Mouse (Mus musculus) CH12.LX (cell line): ENCODE data around the gene Rbbp6. TPM values are rescaled to one million over a fixed set of nuclear protein-coding genes. Genes with fewer than 3 reads are reported as not detected.

Source experiments
- DNase-seq: peaks from one replicate; pipeline ENCODE4 v3.0.0-alpha.2; 2013; ENCODE audit errors: extremely low read depth
- H3K27ac ChIP-seq: 2 replicates; pipeline ENCODE4 v1.5.1; 2012; ENCODE audit warnings: low read depth, mild to moderate bottlenecking, control low read depth, moderate library complexity; ENCODE audit not compliant: insufficient read depth
- H3K27me3 ChIP-seq: replicated peaks from 2 replicates; pipeline ENCODE3; 2012; ENCODE audit warnings: inconsistent platforms
- H3K36me3 ChIP-seq, 2 experiments: replicated peaks in 1 of 2; 2 replicates each; pipeline versions ENCODE3 to v1.6.1; 2012; ENCODE audit warnings: inconsistent platforms in 1 of 2, low read length in 1 of 2, mild to moderate bottlenecking in 1 of 2, mixed read lengths in 1 of 2, moderate library complexity in 1 of 2; ENCODE audit not compliant: control insufficient read depth in 1 of 2, insufficient read depth in 1 of 2
- H3K4me1 ChIP-seq, 2 experiments: 2 replicates each; pipeline ENCODE4 v1.6.1; 2012; ENCODE audit warnings: inconsistent platforms in 1 of 2, moderate library complexity in 1 of 2; ENCODE audit not compliant: insufficient read depth in 2 of 2, control insufficient read depth in 1 of 2
- H3K4me2 ChIP-seq: 2 replicates; pipeline ENCODE4 v1.6.1; 2012; ENCODE audit warnings: low read depth, mild to moderate bottlenecking, control low read depth; ENCODE audit not compliant: poor library complexity, insufficient read depth, severe bottlenecking
- H3K4me3 ChIP-seq, 3 experiments: fragments of 150-350 bp in 1 of 3; sonication (generic) in 1 of 3; replicated peaks in 1 of 3; 2 replicates each; pipeline versions ENCODE3 to v1.5.1; 2011 to 2012; ENCODE audit warnings: low read depth in 2 of 3, low read length in 2 of 3, mild to moderate bottlenecking in 2 of 3, moderate library complexity in 2 of 3, control low read depth in 1 of 3, improper control_type of control experiment in 1 of 3, inconsistent platforms in 1 of 3, mixed read lengths in 1 of 3; ENCODE audit not compliant: poor library complexity in 1 of 3
- H3K79me2 ChIP-seq: replicated peaks from 2 replicates; pipeline ENCODE4 v1.6.1; 2012; ENCODE audit warnings: mild to moderate bottlenecking, moderate library complexity; ENCODE audit not compliant: control insufficient read depth, poor library complexity, insufficient read depth, severe bottlenecking; ENCODE audit errors: extremely low read depth
- H3K9ac ChIP-seq: 2 replicates; pipeline ENCODE4 v1.6.1; 2012; ENCODE audit warnings: low read depth, mild to moderate bottlenecking, control low read depth, moderate library complexity; ENCODE audit not compliant: insufficient read depth
- H3K9me3 ChIP-seq: replicated peaks from 2 replicates; pipeline ENCODE3; 2012; ENCODE audit warnings: low read length, inconsistent platforms, mixed read lengths
- BHLHE40 ChIP-seq: IDR thresholded peaks from 2 replicates; pipeline ENCODE4 v1.6.1; 2011; ENCODE audit warnings: mild to moderate bottlenecking, low read depth, low read length, improper control_type of control experiment
- CHD1 ChIP-seq: IDR thresholded peaks from 2 replicates; pipeline ENCODE4 v1.6.1; 2012; ENCODE audit warnings: low read depth, low read length, improper control_type of control experiment, inconsistent platforms
- CHD2 ChIP-seq: IDR thresholded peaks from 2 replicates; pipeline ENCODE4 v1.6.1; 2011; ENCODE audit warnings: low read length, improper control_type of control experiment
- CTCF ChIP-seq, 2 experiments: IDR thresholded peaks in 1 of 2; conservative IDR thresholded peaks in 1 of 2; 2 replicates each; pipeline ENCODE4 v1.5.1; 2011 to 2012; ENCODE audit warnings: low read depth in 2 of 2, low read length in 2 of 2, improper control_type of control experiment in 1 of 2, inconsistent platforms in 1 of 2, mild to moderate bottlenecking in 1 of 2, moderate library complexity in 1 of 2
- ELF1 ChIP-seq: IDR thresholded peaks from 2 replicates; pipeline ENCODE4 v1.6.1; 2014; ENCODE audit warnings: low read depth, mild to moderate bottlenecking, inconsistent platforms, low read length, improper control_type of control experiment
- EP300 ChIP-seq: IDR thresholded peaks from 2 replicates; pipeline ENCODE4 v1.6.1; 2011; ENCODE audit warnings: low read length, improper control_type of control experiment
- ETS1 ChIP-seq: conservative IDR thresholded peaks from 2 replicates; pipeline ENCODE4 v1.6.1; 2012; ENCODE audit warnings: low read depth, mild to moderate bottlenecking, inconsistent platforms, low read length, improper control_type of control experiment, moderate library complexity
- JUND ChIP-seq: conservative IDR thresholded peaks from 2 replicates; pipeline ENCODE4 v1.6.1; 2011; ENCODE audit warnings: low read depth, low read length, improper control_type of control experiment
- KAT2A ChIP-seq: IDR thresholded peaks from 2 replicates; pipeline ENCODE4 v1.6.1; 2012; ENCODE audit warnings: low read length, improper control_type of control experiment, inconsistent platforms; ENCODE audit not compliant: insufficient replicate concordance
- MAFK ChIP-seq: IDR thresholded peaks from 2 replicates; pipeline ENCODE4 v1.6.1; 2011; ENCODE audit warnings: low read length, improper control_type of control experiment; ENCODE audit not compliant: insufficient replicate concordance
- MAX ChIP-seq: IDR thresholded peaks from 2 replicates; pipeline ENCODE4 v1.6.1; 2011; ENCODE audit warnings: low read length, improper control_type of control experiment
- MAZ ChIP-seq: IDR thresholded peaks from 2 replicates; pipeline ENCODE4 v1.6.1; 2012; ENCODE audit warnings: low read depth, mild to moderate bottlenecking, inconsistent platforms, low read length, improper control_type of control experiment, moderate library complexity
- MXI1 ChIP-seq: IDR thresholded peaks from 2 replicates; pipeline ENCODE4 v1.6.1; 2011; ENCODE audit warnings: mild to moderate bottlenecking, low read depth, low read length, improper control_type of control experiment
- MYC ChIP-seq: IDR thresholded peaks from 2 replicates; pipeline ENCODE4 v1.6.1; 2011; ENCODE audit warnings: low read depth, mild to moderate bottlenecking, improper control_type of control experiment, low read length
- POLR2A ChIP-seq: IDR thresholded peaks from 2 replicates; pipeline ENCODE4 v1.6.1; 2011; ENCODE audit warnings: low read depth, mild to moderate bottlenecking, improper control_type of control experiment, low read length
- POLR2AphosphoS2 ChIP-seq: IDR thresholded peaks from 2 replicates; pipeline ENCODE4 v1.6.1; 2011; ENCODE audit warnings: low read depth, low read length, improper control_type of control experiment
- SIN3A ChIP-seq: IDR thresholded peaks from 2 replicates; pipeline ENCODE4 v1.6.1; 2012; ENCODE audit warnings: low read length, improper control_type of control experiment, inconsistent platforms
- SMC3 ChIP-seq: IDR thresholded peaks from 2 replicates; pipeline ENCODE4 v1.6.1; 2011; ENCODE audit warnings: low read depth, low read length, improper control_type of control experiment
- TBP ChIP-seq: conservative IDR thresholded peaks from 2 replicates; pipeline ENCODE4 v1.6.1; 2011; ENCODE audit warnings: low read depth, low read length, improper control_type of control experiment
- TCF12 ChIP-seq: IDR thresholded peaks from 2 replicates; pipeline ENCODE4 v1.6.1; 2014; ENCODE audit warnings: low read depth, mild to moderate bottlenecking, inconsistent platforms, low read length, improper control_type of control experiment
- USF2 ChIP-seq: conservative IDR thresholded peaks from 2 replicates; pipeline ENCODE4 v1.6.1; 2011; ENCODE audit warnings: low read depth, low read length, improper control_type of control experiment
- ZKSCAN1 ChIP-seq: IDR thresholded peaks from 2 replicates; pipeline ENCODE4 v1.6.1; 2012; ENCODE audit warnings: low read depth, inconsistent platforms, low read length, improper control_type of control experiment, borderline replicate concordance
- ZMIZ1 ChIP-seq: IDR thresholded peaks from 2 replicates; pipeline ENCODE4 v1.6.1; 2012; ENCODE audit warnings: low read depth, mild to moderate bottlenecking, inconsistent platforms, low read length, improper control_type of control experiment
- dilution Hi-C: fragments of 300-500 bp; cut with MboI; formaldehyde crosslinking; loops from 2 replicates; pipeline ENCODE4 v1.14.3; 2020; ENCODE audit warnings: low sequenced_read_pairs; ENCODE audit not compliant: extremely low pct_unique_long_range_greater_than_20kb, extremely low pct_ligation_motif_present
- in situ Hi-C: fragments of 300-500 bp; cut with MboI; formaldehyde crosslinking; loops from 3 replicates; pipeline ENCODE4 v1.14.3; 2019; ENCODE audit warnings: low sequenced_read_pairs, low pct_ligation_motif_present, low pct_unique_long_range_greater_than_20kb, mixed read lengths
- polyA plus RNA-seq: library from polyadenylated mRNA; unstranded; fragments of >175 nt; gene quantifications from 2 replicates; pipeline ENCODE4 v1.2.1, GENCODE M21; 2012; ENCODE audit warnings: low read depth; ENCODE audit not compliant: insufficient read length
- total RNA-seq, 2 experiments: library from RNA; depleted of rRNA; stranded (reverse); fragments of 300-350 nt in 1 of 2; fragments of >200 nt in 1 of 2; gene quantifications; 2 replicates each; pipeline ENCODE4 v1.2.3; 2012 to 2014

The Rbbp6 gene
- total and polyA plus RNA-seq, 3 experiments = 17.8 to 93.0 (median 22.9) TPM

DNA sequence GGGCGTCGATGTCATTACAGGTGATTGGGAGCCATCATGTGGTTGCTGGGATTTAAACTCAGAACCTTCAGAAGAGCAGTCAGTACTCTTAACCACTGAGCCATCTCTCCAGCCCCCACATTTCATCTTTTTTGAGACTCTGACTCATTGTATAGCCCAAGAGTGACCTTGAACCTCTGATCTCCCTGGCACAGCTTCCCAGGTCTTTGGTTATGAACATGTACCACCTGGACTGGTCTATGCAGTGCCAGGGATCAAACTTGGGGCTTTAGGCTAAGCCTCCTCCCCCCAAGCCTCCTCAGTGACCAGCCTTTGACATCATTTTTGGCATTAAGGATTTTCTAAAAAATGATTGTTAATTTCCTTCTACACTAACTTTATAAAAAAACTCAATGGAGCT is 40.8 kb downstream of the Rbbp6 start:
- in situ Hi-C loops = loop anchor here (25.0 kb wide), 1 partner anchor 181 kb away; no protein-coding TSS in a partner anchor
- H3K9ac ChIP-seq = no peak overlapping the region
- no peak overlapping the region for H3K4me2 ChIP-seq
- H3K27ac ChIP-seq = no peak overlapping the region
- no peaks in the 10 kb centered on the region for H3K4me1 ChIP-seq
- no peak overlapping the region for H3K4me3 ChIP-seq
- H3K36me3 ChIP-seq = peaks cover 26 to 35% of the 10 kb centered on the region in 2 experiments
- H3K27me3 ChIP-seq = no peaks in the 10 kb centered on the region
- no peaks in the 10 kb centered on the region for H3K79me2 ChIP-seq
- H3K9me3 ChIP-seq = no peaks in the 10 kb centered on the region
- no peak for DNase-seq
- no peak for TF ChIP-seq ELF1
- no peak for TF ChIP-seq MAFK
- no peak; a peak in 1 of 4 replicates for TF ChIP-seq CTCF (conservative IDR thresholded peaks at IDR 0.05 in 1 of 2, IDR thresholded peaks at IDR 0.05 in 1 of 2; ENCODE audit: low read depth in 2 of 2, low read length in 2 of 2)
- no peak for TF ChIP-seq POLR2AphosphoS2
- TF ChIP-seq POLR2A = no peak
- no peak for TF ChIP-seq MAZ
- no peak for TF ChIP-seq MXI1
- no peak for TF ChIP-seq ETS1
- no peak for TF ChIP-seq MAX
- no peak for TF ChIP-seq SIN3A
- TF ChIP-seq CHD2 = no peak
- TF ChIP-seq ZKSCAN1 = no peak
- no peak for TF ChIP-seq SMC3
- no peak for TF ChIP-seq CHD1
- TF ChIP-seq EP300 = no peak
- dilution Hi-C loops = no loop called here

DNA sequence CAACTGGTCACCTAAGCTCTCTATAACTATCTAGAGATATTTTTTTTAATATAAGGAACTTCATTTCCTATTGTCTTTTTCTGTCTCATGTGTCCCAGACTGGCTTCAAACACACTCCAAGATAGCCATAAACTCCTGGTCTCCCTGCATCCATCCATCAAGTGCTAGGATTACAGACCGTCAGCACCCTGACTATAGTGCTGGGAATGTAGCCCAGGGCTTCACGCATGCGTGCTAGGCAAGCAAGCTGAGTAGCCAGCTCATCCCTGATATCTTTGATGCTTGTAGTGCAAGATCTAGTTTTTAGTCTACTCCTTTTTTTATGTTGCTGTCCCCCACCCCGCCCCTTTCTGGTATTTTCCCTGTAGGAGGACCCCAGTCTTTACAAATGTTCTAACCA is 42.3 kb downstream of the Rbbp6 start:
- H3K27ac ChIP-seq = no peak overlapping the region
- H3K4me1 ChIP-seq = no peaks in the 10 kb centered on the region
- in situ Hi-C loops (loop anchor here (25.0 kb wide), 1 partner anchor 180 kb away; no protein-coding TSS in a partner anchor), dilution Hi-C loops (no loop called here)
- peaks cover 8% of the 10 kb centered on the region for H3K27me3 ChIP-seq
- no peaks in the 10 kb centered on the region for H3K9me3 ChIP-seq
- peaks cover 17 to 21% of the 10 kb centered on the region in 2 experiments for H3K36me3 ChIP-seq
- no peak overlapping the region for H3K4me2 ChIP-seq
- H3K79me2 ChIP-seq = no peaks in the 10 kb centered on the region
- no peak overlapping the region for H3K4me3 ChIP-seq
- no peak overlapping the region for H3K9ac ChIP-seq
- DNase-seq = no peak
- TF ChIP-seq ETS1 (no peak), BHLHE40 (no peak), JUND (no peak), TCF12 (no peak), KAT2A (no peak), MYC (no peak), ZMIZ1 (no peak), POLR2AphosphoS2 (no peak), EP300 (no peak), MAX (no peak), USF2 (no peak), TBP (no peak)
